Mouse (Mus musculus): Measurements from ENCODE around the gene Spsb2.
A peak's percentile ranks its signal among the peaks of the same experiment; 100 is the strongest.

Gene Spsb2

DNA sequence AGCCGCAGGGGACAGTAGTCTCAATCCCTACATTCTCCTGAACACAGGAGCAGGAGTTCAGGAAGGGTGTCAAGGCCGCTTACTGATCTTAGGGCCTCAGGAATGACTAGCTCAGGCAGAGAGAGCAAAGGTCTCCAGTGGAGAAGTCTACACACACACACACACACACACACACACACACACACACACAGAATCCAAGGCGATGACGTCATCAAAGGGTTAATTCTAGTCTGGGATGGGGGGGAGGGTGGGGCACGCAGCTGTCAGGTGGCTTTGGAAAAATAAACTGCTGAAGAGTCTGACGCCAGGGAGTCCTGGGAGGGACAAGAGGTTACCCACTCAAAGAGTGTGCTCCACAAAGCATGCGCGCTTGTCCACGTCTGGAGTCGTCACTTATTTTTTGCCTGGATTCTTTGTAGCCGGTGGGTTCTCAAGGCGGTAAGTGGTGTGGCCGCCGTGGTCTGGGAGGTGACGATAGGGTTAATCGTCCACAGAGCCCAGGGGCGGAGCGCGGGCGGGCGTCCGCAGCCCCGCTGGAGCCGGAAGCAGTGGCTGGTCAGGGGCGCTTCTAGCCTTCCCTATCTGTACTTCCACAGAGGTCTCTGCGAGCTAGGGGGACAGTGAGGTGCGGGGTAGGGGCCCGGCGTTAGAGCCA lies at the start of gene Spsb2:
Gene Spsb2 (plus strand): TSS at position 304 of the 655 bp plus-strand sequence.
- peak; percentile 85 for DNase-seq (ENCODE audit: low spot score)

DNA sequence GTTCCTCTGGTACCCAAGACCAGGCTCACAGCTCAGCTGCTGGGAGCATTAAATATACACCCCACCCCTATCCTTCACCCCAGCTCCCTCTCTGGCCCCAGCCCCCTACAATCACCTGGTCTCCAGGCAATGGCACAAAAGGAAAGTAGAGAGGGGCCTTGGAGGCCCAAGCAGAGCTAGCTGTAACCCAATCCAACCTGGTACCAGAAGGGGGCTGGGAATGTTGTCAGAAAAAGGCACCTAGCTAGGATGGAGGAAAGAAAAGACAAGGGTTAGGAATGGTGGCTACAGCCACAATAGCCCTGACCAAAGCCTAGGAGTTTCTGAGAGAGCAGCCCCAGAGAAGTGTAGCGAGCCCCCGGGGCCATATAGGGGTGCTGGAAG lies 49.6 kb upstream of the Spsb2 start:
- no peak for DNase-seq (ENCODE audit: low spot score)

DNA sequence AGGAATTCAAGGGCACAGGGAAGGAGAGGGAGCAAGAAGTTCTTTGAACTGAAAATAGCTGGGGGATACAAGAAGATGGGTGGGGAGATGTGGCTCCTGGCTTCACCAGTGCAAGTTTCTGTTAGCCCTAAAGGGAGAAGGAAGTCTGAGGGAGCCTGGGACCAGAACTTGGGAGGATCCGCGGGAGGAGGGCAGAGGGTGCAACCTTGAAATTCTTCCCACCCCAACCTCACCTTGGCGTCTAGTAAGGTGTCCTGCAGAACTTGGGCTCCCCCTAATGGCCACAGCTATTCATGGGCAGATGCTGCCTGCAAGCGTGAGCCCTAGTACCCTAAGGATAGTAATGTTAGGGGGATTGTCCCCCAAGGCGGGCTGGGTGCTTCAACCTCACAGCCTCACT lies 49.2 kb upstream of the Spsb2 start:
- peak; percentile 91 for DNase-seq (ENCODE audit: low spot score)

- no peak for DNase-seq (ENCODE audit: low spot score)
Observed at GRCm38 (mm10) chr6:124765951-124766350, 42.5 kb upstream of the Spsb2 start.

DNA sequence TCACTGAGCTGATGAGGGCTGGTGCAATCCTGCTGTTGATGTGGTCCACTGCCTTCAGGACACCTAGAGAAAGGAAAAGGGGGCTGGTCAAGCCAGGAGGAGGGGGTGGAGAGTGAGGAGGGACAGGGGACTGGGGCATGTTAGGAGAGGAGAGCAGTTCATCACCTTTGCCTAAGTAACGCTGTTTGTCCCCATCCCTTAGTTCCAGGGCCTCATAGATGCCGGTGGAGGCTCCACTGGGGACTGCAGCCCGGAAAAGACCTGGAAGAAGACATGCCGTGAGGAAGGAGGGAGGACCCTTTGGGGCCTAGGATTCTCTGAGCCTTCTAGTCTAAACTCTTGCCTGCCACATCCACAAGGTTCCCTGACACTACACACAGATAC lies 40.9 kb upstream of the Spsb2 start:
- DNase-seq (ENCODE audit: low spot score) = no peak

GRCm38 (mm10) chr6:124767920-124768703 lies 40.3 kb upstream of the Spsb2 start:
- DNase-seq (ENCODE audit: low spot score) = peak; percentile 46

- DNase-seq (ENCODE audit: low spot score) = peak; percentile 17
Observed at GRCm38 (mm10) chr6:124768704-124769044, 39.8 kb upstream of the Spsb2 start.

GRCm38 (mm10) chr6:124769101-124769765 lies 39.2 kb upstream of the Spsb2 start, which contains the start of gene Eno2:
Gene Eno2 (minus strand): TSS chr6:124769673.
- peak; percentile 70 for DNase-seq (ENCODE audit: low spot score)

DNA sequence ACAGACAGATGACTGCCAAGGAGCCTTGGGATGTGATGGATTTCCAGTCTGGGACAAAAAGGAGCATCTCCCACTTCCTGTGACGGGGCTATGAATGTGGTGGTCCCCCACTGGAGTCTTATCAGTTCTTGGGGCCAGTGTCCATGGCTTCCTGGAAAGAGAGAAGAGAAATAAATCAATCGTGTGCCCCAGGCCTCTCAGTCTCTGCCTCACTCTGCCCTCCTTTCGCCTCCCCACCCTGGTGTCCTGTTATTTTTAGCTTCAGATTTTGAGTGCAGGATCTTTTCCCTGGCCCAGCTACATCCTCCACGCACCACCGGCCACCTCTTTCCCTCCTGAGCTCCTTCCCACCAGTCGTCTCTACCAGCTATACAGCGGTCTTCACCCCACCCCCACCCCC lies 38.4 kb upstream of the Spsb2 start:
- DNase-seq (ENCODE audit: low spot score) = no peak

GRCm38 (mm10) chr6:124770511-124770910 lies 38.0 kb upstream of the Spsb2 start:
- DNase-seq (ENCODE audit: low spot score) = no peak

DNA sequence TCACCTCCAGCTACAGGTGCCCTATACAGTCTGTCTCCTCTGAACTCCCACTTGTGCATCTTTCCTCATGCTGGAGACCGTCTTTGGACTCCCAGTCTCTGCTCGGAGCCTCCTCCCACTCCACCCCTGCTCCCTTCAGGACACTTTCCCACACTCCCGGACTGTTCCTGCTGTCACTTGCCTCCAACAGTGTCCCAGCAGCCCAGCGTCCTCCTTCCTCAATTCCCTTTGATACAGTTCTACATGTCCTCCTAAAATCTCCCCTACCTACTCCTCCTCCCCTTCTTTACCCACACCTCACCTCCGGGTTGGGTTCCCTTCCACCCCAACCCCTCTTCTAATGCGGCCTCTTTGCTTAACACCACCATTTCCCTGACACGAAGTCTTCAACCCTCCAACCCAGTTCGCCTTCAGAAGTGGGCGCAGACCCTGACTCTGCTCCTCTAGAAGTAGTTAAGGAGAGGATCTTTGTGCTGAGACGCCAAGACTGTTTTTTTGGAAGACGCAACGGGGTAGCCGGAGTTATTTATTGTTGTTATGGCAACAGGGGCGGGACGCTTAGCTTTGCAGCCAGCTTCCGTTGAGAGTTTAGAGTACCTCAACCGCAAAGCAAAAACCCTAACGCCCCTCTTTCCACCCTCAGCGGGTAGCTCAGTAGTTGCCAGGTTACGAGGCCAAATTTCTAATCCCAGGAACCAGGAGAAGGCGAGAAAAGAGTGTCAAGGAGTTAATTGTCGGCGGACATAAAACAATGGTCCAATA lies 29.1 kb upstream of the Spsb2 start, which contains the start of gene Lrrc23:
Gene Lrrc23 (minus strand): TSS at position 506 of the 762 bp plus-strand sequence.
- peak; percentile 86 for DNase-seq (ENCODE audit: low spot score)

DNA sequence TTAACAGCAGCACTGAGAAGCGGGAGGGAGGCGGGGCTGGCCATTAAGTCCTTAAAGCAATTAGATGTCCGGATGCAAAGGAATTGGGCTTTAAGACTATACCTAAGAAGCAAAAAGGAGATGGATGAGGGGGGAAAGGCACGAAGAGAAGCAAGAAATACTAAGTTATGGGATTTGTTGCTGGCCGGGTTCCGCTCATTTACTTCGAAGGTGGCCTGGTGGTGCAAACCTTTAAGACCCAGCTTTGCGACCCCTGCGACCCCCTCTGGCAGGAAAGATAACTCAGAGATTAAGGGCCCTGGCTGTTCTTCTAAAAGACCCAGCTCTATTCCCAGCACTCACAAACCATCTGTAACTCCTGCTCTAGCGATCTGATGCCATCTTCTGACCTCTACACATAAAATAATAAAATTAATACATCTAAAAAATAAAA lies 28.5 kb upstream of the Spsb2 start:
- DNase-seq (ENCODE audit: low spot score) = no peak

DNA sequence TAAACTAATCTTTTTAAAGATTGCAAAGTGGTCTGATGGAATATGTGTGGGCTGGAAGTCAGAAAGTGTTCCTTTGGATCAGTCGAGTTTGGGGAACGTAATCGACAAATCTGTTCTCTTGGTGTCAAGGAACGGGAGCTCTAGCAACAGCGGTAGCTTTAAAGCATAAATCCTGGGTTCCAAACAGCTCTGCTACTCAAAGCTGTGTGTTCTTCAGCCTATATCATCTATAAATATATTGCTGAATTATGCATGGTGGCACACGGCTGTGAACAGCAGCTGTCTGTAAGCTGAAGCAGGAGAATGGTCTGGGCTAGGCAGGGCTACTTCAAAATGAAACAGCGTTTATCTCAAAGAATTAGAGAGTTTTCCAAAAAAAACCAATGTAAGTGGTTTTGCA lies 27.5 kb upstream of the Spsb2 start:
- no peak for DNase-seq (ENCODE audit: low spot score)

DNA sequence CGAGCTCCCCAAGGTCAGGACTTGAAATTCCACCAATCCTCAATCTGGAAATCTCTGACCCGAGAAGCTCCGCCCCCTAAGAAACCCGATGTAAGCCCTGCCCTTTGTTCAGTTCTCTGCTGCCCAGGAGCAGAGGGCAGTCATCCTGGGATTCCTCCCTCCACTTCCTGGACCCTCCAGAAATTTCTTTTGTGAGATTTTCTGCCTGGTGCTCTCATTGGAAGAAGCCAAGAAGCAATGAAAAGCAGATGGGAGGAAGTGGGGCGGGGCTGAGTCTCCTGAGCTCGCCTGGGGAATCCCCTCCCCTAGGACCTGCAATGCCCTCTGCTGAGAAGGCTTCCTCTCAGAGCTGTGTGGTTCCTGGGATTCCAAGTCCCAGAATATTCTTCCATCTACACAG lies 26.0 kb upstream of the Spsb2 start:
- DNase-seq (ENCODE audit: low spot score) = peak; percentile 78

DNA sequence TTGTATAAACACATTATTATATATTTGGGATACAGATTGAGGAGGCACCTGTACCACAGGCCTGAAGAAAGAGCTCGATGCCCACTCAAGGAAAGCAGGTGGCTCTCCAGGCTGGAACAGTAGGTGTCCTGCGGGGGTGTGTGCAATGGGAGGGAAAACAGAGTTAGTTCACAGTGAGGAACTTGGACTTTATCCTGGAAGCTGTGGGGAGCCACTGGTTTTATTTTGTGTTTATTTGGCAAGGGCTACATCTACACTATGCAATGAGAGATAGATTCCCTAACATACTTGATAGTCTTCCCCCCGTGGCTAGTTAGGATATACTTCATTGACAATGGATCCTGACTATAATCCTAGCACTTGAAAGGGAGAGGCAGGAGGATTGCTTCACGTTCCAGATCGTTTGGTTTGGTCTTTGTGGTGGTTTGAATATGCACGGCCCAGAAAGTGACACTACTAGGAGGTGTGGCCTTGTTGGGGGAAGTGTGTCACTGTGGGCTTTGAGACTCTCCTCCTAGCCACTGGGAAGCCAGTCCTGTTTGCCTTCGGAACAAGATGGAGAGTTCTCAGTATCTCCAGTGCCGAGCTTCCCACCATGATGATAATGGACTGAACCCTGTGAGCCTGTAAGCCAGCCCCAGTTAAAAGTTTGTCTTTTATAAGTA lies 21.6 kb upstream of the Spsb2 start:
- no peak for DNase-seq (ENCODE audit: low spot score)

DNA sequence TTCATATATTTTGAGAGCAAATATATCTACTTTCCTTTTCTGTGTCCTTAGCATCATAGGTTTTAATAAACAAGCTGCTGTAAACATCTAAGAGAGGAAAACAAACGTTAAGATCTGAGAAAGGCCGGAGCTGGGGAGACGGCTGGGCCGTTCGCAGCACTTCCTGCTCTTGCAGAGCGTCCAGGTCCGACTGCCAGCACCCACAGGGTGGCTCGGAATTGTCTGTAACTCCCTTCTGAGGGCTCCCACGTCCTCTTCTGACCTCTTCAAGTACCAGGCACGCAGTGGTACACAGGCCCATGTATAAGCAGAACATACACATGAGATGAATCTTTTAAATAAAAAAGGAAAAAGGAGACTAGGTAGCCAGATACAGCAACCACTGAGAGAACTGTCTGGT lies 20.7 kb upstream of the Spsb2 start:
- DNase-seq (ENCODE audit: low spot score) = no peak

DNA sequence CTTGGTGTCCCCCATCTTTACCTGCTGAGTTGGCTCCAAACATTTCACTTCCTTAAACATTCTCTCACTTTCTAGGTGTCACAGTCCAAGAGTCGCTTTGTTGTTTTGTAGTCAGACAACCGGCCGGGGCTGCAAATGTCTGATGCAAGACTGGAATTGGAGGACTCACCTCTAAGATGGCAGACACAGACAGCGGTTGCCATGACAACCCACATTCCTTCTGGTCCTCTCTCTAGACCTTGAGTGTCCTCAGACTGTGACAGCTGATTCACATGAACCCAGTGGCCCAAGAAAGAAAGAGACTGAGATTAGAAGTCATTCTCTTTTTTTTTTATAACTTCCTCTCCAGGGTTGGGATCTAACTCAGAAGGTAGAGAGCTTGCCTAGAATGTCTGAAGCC lies 18.9 kb upstream of the Spsb2 start:
- no peak for DNase-seq (ENCODE audit: low spot score)

DNA sequence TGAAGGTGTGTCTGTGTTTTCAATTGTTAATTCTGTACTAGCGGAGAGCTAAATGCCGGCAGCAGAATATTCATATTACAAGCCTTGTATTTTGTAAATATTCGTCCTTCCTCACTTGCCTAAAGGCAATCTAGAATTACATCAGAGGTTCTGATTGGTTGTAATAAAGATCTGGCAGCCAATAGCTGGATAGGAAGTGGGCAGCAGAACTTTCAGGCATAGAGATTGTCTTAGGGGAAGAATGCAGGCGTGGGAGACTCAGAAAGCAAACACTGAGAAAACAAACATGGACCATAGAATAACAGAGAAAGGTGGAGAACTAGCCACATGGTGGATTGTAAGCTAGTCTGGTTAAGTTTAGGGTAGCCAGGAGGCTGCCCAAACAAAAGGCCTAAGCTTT lies 18.3 kb upstream of the Spsb2 start:
- no peak for DNase-seq (ENCODE audit: low spot score)

- no peak for DNase-seq (ENCODE audit: low spot score)
Observed at GRCm38 (mm10) chr6:124791911-124792310, 16.6 kb upstream of the Spsb2 start.

- no peak for DNase-seq (ENCODE audit: low spot score)
Observed at GRCm38 (mm10) chr6:124795781-124796180, 12.7 kb upstream of the Spsb2 start.

DNA sequence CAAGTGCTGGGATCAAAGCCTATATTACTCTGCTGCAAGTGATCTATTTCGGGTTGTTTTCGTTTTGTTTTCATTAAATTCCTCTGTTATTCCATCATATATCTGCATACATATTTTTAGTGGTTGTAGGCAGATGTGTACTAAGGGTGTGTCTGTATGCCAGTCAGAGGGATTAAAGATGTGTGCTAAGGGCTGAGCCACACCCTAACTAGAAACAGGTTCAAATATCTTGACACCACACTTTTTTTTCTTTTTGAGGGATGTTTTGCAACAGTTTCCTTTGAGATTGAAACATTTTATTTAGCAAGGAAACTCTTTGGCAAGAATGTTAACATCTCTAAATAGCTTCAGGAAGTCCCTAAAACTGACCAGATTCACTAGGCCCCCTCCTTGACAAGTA lies 12.3 kb upstream of the Spsb2 start:
- no peak for DNase-seq (ENCODE audit: low spot score)

- DNase-seq (ENCODE audit: low spot score) = peak; percentile 53
Observed at GRCm38 (mm10) chr6:124802400-124802799, 6.1 kb upstream of the Spsb2 start.
